ENCODE assay signal across 27 mouse cellular contexts in the genomic region with DNA sequence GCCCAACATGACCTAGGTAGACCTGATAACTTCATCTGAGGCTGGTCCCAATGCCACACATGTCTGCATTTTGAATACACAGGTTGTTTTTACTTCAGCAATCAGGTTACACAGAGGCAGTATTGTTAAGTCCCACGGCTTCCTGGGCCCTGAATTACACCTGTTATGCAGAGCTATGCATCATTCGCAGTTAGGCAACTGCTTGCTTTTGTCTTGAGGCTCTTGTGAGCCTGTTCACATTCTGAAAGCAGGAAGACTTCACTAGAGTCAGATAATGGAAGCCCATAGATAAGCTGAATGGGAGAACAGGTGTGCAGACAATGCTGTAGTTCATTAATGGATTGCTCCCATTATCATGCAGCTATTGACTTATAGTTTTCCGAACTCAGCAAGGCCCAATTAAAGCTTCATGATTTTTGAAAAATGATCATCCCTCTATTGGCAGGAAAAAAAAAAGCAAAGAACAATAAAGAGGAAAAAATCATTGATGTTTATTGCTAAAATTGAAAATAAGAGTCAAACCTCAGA. TPM values are rescaled to one million over a fixed set of nuclear protein-coding genes. Genes with fewer than 3 reads are reported as not detected.
DNase-seq lines count a peak whose midpoint lies in the region; ATAC-seq and TF ChIP-seq lines count a peak whose summit lies in the region.
"Had no signal": no experiment of that assay in that cellular context is flagged by ENCODE, and none has a peak within 500 bp of the region (broad histone marks: within the 10 kb centered on the region; RNA-seq: fewer than 3 reads in every experiment).

No protein-coding gene starts in this region.

- H3K27ac ChIP-seq in ES-E14 (ENCODE audit: insufficient read depth, low read depth, low read length, poor library complexity, severe bottlenecking) = no peak overlapping the region
- H3K27ac ChIP-seq in stomach, postnatal 0 days (replicated peaks) = no peak overlapping the region
- no peak overlapping the region for H3K27ac ChIP-seq in liver, postnatal 0 days (ENCODE audit: low read depth)
- H3K27ac ChIP-seq: embryonic facial prominence, embryonic 13.5 days; embryonic facial prominence, embryonic 15.5 days; forebrain, embryonic 13.5 days; forebrain, embryonic 15.5 days had no signal

- no peak overlapping the region for H3K4me2 ChIP-seq in stomach, postnatal 0 days (replicated peaks; ENCODE audit: low read depth)
- H3K4me2 ChIP-seq in liver, postnatal 0 days (ENCODE audit: low read depth, low read length) = no peak overlapping the region
- H3K4me2 ChIP-seq: embryonic facial prominence, embryonic 13.5 days; embryonic facial prominence, embryonic 15.5 days; forebrain, embryonic 13.5 days; forebrain, embryonic 15.5 days had no signal

- TF ChIP-seq EP300 in stomach, postnatal 0 days (optimal IDR thresholded peaks at IDR 0.05) = no peak
- no peak for TF ChIP-seq EP300 in liver, postnatal 0 days (IDR thresholded peaks at IDR 0.05; ENCODE audit: low read depth)

- TF ChIP-seq CTCF in stomach, postnatal 0 days (IDR thresholded peaks at IDR 0.05; ENCODE audit: low read depth) = no peak
- no peak for TF ChIP-seq CTCF in liver, postnatal 0 days (IDR thresholded peaks at IDR 0.05; ENCODE audit: low read depth)

- WGBS in stomach, postnatal 0 days = 60% methylated on average over 3 of the region's 3 CpGs
- 79% methylated on average over 3 of the region's 3 CpGs for WGBS in liver, postnatal 0 days (ENCODE audit: insufficient replicate concordance)

- no peak overlapping the region for H3K4me3 ChIP-seq in ES-E14 (ENCODE audit: insufficient read depth in 1 of 2, low read depth in 1 of 2, low read length in 2 of 2, poor library complexity in 1 of 2, severe bottlenecking in 1 of 2)
- no peak overlapping the region for H3K4me3 ChIP-seq in stomach, postnatal 0 days (ENCODE audit: low read depth, low read length)
- H3K4me3 ChIP-seq in liver, postnatal 0 days (ENCODE audit: low read depth, low read length) = no peak overlapping the region
- H3K4me3 ChIP-seq: embryonic facial prominence, embryonic 13.5 days; embryonic facial prominence, embryonic 15.5 days; erythroblast, embryonic 14.5 days; forebrain, embryonic 13.5 days; forebrain, embryonic 15.5 days had no signal

- no peaks in the 10 kb centered on the region for H3K9me3 ChIP-seq in ES-E14 (ENCODE audit: control insufficient read depth, insufficient read depth, low read depth, low read length)
- H3K9me3 ChIP-seq in stomach, postnatal 0 days (ENCODE audit: control insufficient read depth, low read length) = no peaks in the 10 kb centered on the region
- no peaks in the 10 kb centered on the region for H3K9me3 ChIP-seq in liver, postnatal 0 days (ENCODE audit: low read length)
- H3K9me3 ChIP-seq: embryonic facial prominence, embryonic 13.5 days; embryonic facial prominence, embryonic 15.5 days; forebrain, embryonic 13.5 days; forebrain, embryonic 15.5 days had no signal

- H3K4me1 ChIP-seq in ES-E14 (ENCODE audit: control insufficient read depth in 2 of 2, insufficient read depth in 2 of 2, low read length in 2 of 2, poor library complexity in 1 of 2) = peaks cover 2 to 3% of the 10 kb centered on the region in 2 experiments; a peak in 1 of 4 replicates
- H3K4me1 ChIP-seq in stomach, postnatal 0 days (replicated peaks; ENCODE audit: control insufficient read depth, insufficient read depth) = no peaks in the 10 kb centered on the region
- H3K4me1 ChIP-seq in liver, postnatal 0 days (ENCODE audit: insufficient read depth) = peaks cover 6% of the 10 kb centered on the region
- H3K4me1 ChIP-seq: embryonic facial prominence, embryonic 13.5 days; embryonic facial prominence, embryonic 15.5 days; forebrain, embryonic 13.5 days; forebrain, embryonic 15.5 days had no signal

- H3K27me3 ChIP-seq in stomach, postnatal 0 days (ENCODE audit: control insufficient read depth, insufficient read depth, low read length) = no peaks in the 10 kb centered on the region
- no peaks in the 10 kb centered on the region for H3K27me3 ChIP-seq in liver, postnatal 0 days (ENCODE audit: insufficient read depth, low read length)
- H3K27me3 ChIP-seq: embryonic facial prominence, embryonic 13.5 days; embryonic facial prominence, embryonic 15.5 days; forebrain, embryonic 15.5 days had no signal

- no peaks in the 10 kb centered on the region for H3K36me3 ChIP-seq in ES-E14 (ENCODE audit: control insufficient read depth, insufficient read depth, low read length, poor library complexity, severe bottlenecking)
- no peaks in the 10 kb centered on the region for H3K36me3 ChIP-seq in stomach, postnatal 0 days (ENCODE audit: control insufficient read depth, insufficient read depth, low read length)
- no peaks in the 10 kb centered on the region for H3K36me3 ChIP-seq in liver, postnatal 0 days (replicated peaks; ENCODE audit: insufficient read depth, low read length)
- H3K36me3 ChIP-seq: embryonic facial prominence, embryonic 13.5 days; embryonic facial prominence, embryonic 15.5 days; forebrain, embryonic 15.5 days had no signal

- no peak for ATAC-seq in stomach, postnatal 0 days (ENCODE audit: low FRiP score, low TSS enrichment)
- no peak for ATAC-seq in liver, postnatal 0 days
- ATAC-seq: forebrain, embryonic 13.5 days; forebrain, embryonic 15.5 days; forebrain, postnatal 0 days had no signal

- no peak overlapping the region for H3K9ac ChIP-seq in ES-E14 (ENCODE audit: insufficient read depth, low read depth, low read length, poor library complexity, severe bottlenecking)
- H3K9ac ChIP-seq in stomach, postnatal 0 days (ENCODE audit: low read length) = no peak overlapping the region
- H3K9ac ChIP-seq in liver, postnatal 0 days (replicated peaks) = no peak overlapping the region
- H3K9ac ChIP-seq: embryonic facial prominence, embryonic 13.5 days; embryonic facial prominence, embryonic 15.5 days; forebrain, embryonic 13.5 days; forebrain, embryonic 15.5 days; forebrain, postnatal 0 days had no signal

- peak; percentile 29 for DNase-seq in ES-E14 (ENCODE audit: low read depth, low spot score)
- DNase-seq in ZHBTc4 (ENCODE audit: low read depth, low spot score) = peak; percentile 61
- no peak for DNase-seq in stomach, postnatal 0 days (ENCODE audit: low spot score)
- no peak for DNase-seq in cerebellum, adult 9-11 months
- no peak for DNase-seq in liver, postnatal 0 days
- DNase-seq: adrenal gland, adult 2 months; adrenal gland, postnatal 10 days; adrenal gland, postnatal 25 days; cerebellum, adult 11-12 months; cerebellum, adult 2 months; cerebellum, adult 9-10 months; cerebellum, postnatal 14 days; cerebellum, postnatal 36 days; embryo, embryonic 11 days; forebrain, postnatal 0 days had no signal

- in situ Hi-C loops in ES-E14 (cut with MboI; ENCODE audit: low sequenced_read_pairs in 2 of 2, unreplicated experiment in 2 of 2) = loop anchor here in 1 of 2 experiments (25.0 kb wide), 1 partner anchor 216 kb away; no protein-coding TSS in a partner anchor

TF ChIP-seq in ES-E14, 5 proteins besides CTCF, POLR2A, EP300 and RAD21:
- TF ChIP-seq ZC3H11A (IDR thresholded peaks at IDR 0.05; ENCODE audit: borderline replicate concordance, low read depth, low read length) (no peak), CHD2 (IDR thresholded peaks at IDR 0.05; ENCODE audit: low read depth, low read length) (no peak; the same call in 1 of the 2 replicates), MAFK (IDR thresholded peaks at IDR 0.05; ENCODE audit: insufficient read depth, low read depth, low read length) (no peak), HCFC1 (IDR thresholded peaks at IDR 0.05; ENCODE audit: borderline replicate concordance, insufficient read depth, low read length) (no peak), ZNF384 (IDR thresholded peaks at IDR 0.05; ENCODE audit: low read depth, low read length) (no peak)

RNA-seq across cellular contexts. Expression of a gene that starts 57.8 kb away (rescaled TPM):
- not detected in 2 replicates for total RNA-seq in ES-E14 (2012; rRNA removed)
- not detected in 2 replicates for polyA plus RNA-seq in stomach, postnatal 0 days (2015; fragmentation: Nextera tagmentation; extraction: Ambion mirVana)
- not detected in 2 replicates for polyA plus RNA-seq in liver, postnatal 0 days (2015; fragmentation: Nextera tagmentation; extraction: Ambion mirVana)
- total RNA-seq: adrenal gland, adult 2 months; adrenal gland, postnatal 10 days; adrenal gland, postnatal 25 days; adrenal gland, postnatal 4 days; common myeloid progenitor, adult 5-6 weeks; forebrain, postnatal 0 days; MEL had no signal
- polyA plus RNA-seq: adrenal gland, adult 2 months; brain, embryonic 14.5 days; C2C12; cerebellum, adult 2 months; embryonic facial prominence, embryonic 11.5 days; embryonic facial prominence, embryonic 13.5 days; embryonic facial prominence, embryonic 15.5 days; erythroblast, embryonic 14.5 days; forebrain, embryonic 11.5 days; forebrain, embryonic 13.5 days; forebrain, embryonic 15.5 days; forebrain, postnatal 0 days had no signal

Comparison
In these comparisons a context has a peak if more than half of its experiments do, and no peak if none do; other contexts are left out.
1. DNase-seq: peak in ES-E14 (single experiment) and ZHBTc4 (single experiment); none in stomach, postnatal 0 days (single experiment), cerebellum, adult 9-11 months (single experiment) and liver, postnatal 0 days (single experiment).